Mouse (Mus musculus): ENCODE results near the gene Ranbp1.
"Not testable (repeated sequence)": the region's sequence is repeated elsewhere in the genome, so short reads cannot be mapped to it uniquely, and the experiment has no call there.

The Ranbp1 gene

GRCm38 (mm10) chr16:18203430-18204091, 45.0 kb downstream of the Ranbp1 start:
- no peak for DNase-seq (ENCODE audit: low read depth in 2 of 2, low spot score in 2 of 2)

- no peak for DNase-seq (ENCODE audit: low read depth in 2 of 2, low spot score in 2 of 2)
Measured at GRCm38 (mm10) chr16:18202061-18202460, 46.5 kb downstream of the Ranbp1 start.

- DNase-seq (ENCODE audit: low read depth in 2 of 2, low spot score in 2 of 2), result no peak
Measured at GRCm38 (mm10) chr16:18201620-18202019, 46.9 kb downstream of the Ranbp1 start.

- no peak for DNase-seq (ENCODE audit: low read depth in 2 of 2, low spot score in 2 of 2)
Measured at GRCm38 (mm10) chr16:18200062-18200461, 48.5 kb downstream of the Ranbp1 start.

GRCm38 (mm10) chr16:18198365-18199098, 50.0 kb downstream of the Ranbp1 start:
- DNase-seq (ENCODE audit: low read depth in 2 of 2, low spot score in 2 of 2), result no peak

- no peak for DNase-seq (ENCODE audit: low read depth in 2 of 2, low spot score in 2 of 2)
Measured at GRCm38 (mm10) chr16:18197881-18198280, 50.7 kb downstream of the Ranbp1 start.

GRCm38 (mm10) chr16:18195561-18195960, 53.0 kb downstream of the Ranbp1 start:
- not testable (repeated sequence) for DNase-seq (ENCODE audit: low read depth in 2 of 2, low spot score in 2 of 2)

- DNase-seq (ENCODE audit: low read depth in 2 of 2, low spot score in 2 of 2), result no peak
Measured at GRCm38 (mm10) chr16:18195068-18195467, 53.5 kb downstream of the Ranbp1 start.

GRCm38 (mm10) chr16:18194208-18194985, 54.1 kb downstream of the Ranbp1 start:
- DNase-seq (ENCODE audit: low read depth in 2 of 2, low spot score in 2 of 2), result no peak

- no peak for DNase-seq (ENCODE audit: low read depth in 2 of 2, low spot score in 2 of 2)
Measured at GRCm38 (mm10) chr16:18191006-18191405, 57.5 kb downstream of the Ranbp1 start.
